Mouse (Mus musculus): ENCODE measurements at regions not wholly inside any gene's neighbourhood (a gene's known extent, or its start where the extent isn't known, plus 50 kb on each side); places are given as distances from the start of the nearest gene placed in this dataset.

DNA sequence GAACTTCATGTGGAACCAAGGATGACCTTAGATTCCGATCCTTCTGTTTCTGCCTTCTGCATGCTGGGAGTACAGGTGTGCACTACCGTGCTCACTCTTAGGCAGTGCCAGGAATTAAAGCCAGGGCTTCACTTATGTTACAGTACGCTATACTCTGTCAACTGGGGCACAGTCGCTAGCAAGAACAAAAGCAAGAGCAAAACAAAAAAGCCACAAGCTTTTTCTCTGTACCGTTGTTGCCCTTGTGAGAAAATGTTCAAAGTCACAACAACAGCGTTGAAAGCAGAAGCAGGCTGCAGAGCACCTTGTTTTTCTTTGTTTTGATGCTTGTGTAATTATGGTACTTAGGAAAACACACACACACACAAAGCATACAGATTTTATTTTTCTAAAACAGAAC lies 161.4 kb upstream of the Stt3b start:
- H3K9me3 ChIP-seq (ENCODE audit: low read length), result no peaks in the 10 kb centered on the region
- no peak overlapping the region for H3K27ac ChIP-seq (ENCODE audit: low read depth, low read length)
- H3K9ac ChIP-seq, result no peak overlapping the region
- H3K27me3 ChIP-seq (ENCODE audit: insufficient read depth, low read length), result no peaks in the 10 kb centered on the region
- DNase-seq (no peak), ATAC-seq (no peak)
- no peak overlapping the region for H3K4me3 ChIP-seq (ENCODE audit: low read depth, low read length)
- no peaks in the 10 kb centered on the region for H3K36me3 ChIP-seq (ENCODE audit: insufficient read depth)
- no peaks in the 10 kb centered on the region for H3K4me1 ChIP-seq (ENCODE audit: insufficient read depth)
- H3K4me2 ChIP-seq (ENCODE audit: low read depth), result no peak overlapping the region
- no peak for TF ChIP-seq CTCF (IDR thresholded peaks at IDR 0.05; ENCODE audit: low read depth)
- 62% methylated on average over 6 of the region's 6 CpGs for WGBS

- no peak overlapping the region for H3K9ac ChIP-seq
- no peak overlapping the region for H3K27ac ChIP-seq (ENCODE audit: low read depth, low read length)
- no peaks in the 10 kb centered on the region for H3K4me1 ChIP-seq (ENCODE audit: insufficient read depth)
- 92% methylated on average over 3 of the region's 3 CpGs for WGBS
- no peaks in the 10 kb centered on the region for H3K36me3 ChIP-seq (ENCODE audit: insufficient read depth)
- ATAC-seq (no peak), DNase-seq (no peak)
- H3K4me2 ChIP-seq (ENCODE audit: low read depth), result no peak overlapping the region
- H3K4me3 ChIP-seq (ENCODE audit: low read depth, low read length), result no peak overlapping the region
- H3K27me3 ChIP-seq (ENCODE audit: insufficient read depth, low read length), result no peaks in the 10 kb centered on the region
- no peaks in the 10 kb centered on the region for H3K9me3 ChIP-seq (ENCODE audit: low read length)
- TF ChIP-seq CTCF (IDR thresholded peaks at IDR 0.05; ENCODE audit: low read depth), result no peak
Measured at GRCm38 (mm10) chr9:115473037-115473436, 162.8 kb upstream of the Stt3b start.

- no peak overlapping the region for H3K27ac ChIP-seq (ENCODE audit: low read depth, low read length)
- H3K4me3 ChIP-seq (ENCODE audit: low read depth, low read length), result no peak overlapping the region
- no peak for ATAC-seq
- no peak for TF ChIP-seq CTCF (IDR thresholded peaks at IDR 0.05; ENCODE audit: low read depth)
- no peak overlapping the region for H3K4me2 ChIP-seq (ENCODE audit: low read depth)
- H3K4me1 ChIP-seq (ENCODE audit: insufficient read depth), result no peaks in the 10 kb centered on the region
- no peak overlapping the region for H3K9ac ChIP-seq
- no peak for DNase-seq
- no peaks in the 10 kb centered on the region for H3K36me3 ChIP-seq (ENCODE audit: insufficient read depth)
- WGBS, result 92% methylated on average over 5 of the region's 5 CpGs
- no peaks in the 10 kb centered on the region for H3K9me3 ChIP-seq (ENCODE audit: low read length)
- no peaks in the 10 kb centered on the region for H3K27me3 ChIP-seq (ENCODE audit: insufficient read depth, low read length)
Measured at GRCm38 (mm10) chr9:115473847-115474246, 163.6 kb upstream of the Stt3b start.

DNA sequence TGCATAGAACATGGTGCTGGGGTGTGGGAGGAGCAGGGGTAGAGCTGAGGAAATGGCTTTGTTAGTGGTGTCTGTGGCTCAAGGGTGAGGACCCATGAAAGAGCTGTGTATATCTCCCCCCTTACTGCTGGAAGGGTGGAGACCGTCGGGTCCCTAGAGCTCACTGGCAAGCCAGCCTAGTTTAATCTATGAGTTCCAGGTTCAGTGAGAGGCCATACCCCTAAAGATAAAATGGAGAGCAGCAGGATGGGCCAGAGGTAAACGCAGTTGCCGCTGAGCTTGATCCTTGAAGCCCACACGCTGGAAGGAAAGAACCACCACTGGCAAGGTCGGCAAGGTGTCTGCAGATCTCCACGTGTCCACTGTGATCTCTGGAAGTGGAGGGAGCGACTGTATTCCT lies 164.1 kb upstream of the Stt3b start:
- no peak for TF ChIP-seq CTCF (IDR thresholded peaks at IDR 0.05; ENCODE audit: low read depth)
- DNase-seq, result no peak
- Histone ChIP-seq H3K4me1 (ENCODE audit: insufficient read depth) (no peaks in the 10 kb centered on the region), H3K36me3 (ENCODE audit: insufficient read depth) (no peaks in the 10 kb centered on the region), H3K9ac (no peak overlapping the region), H3K27ac (ENCODE audit: low read depth, low read length) (no peak overlapping the region), H3K4me2 (ENCODE audit: low read depth) (no peak overlapping the region), H3K9me3 (ENCODE audit: low read length) (no peaks in the 10 kb centered on the region), H3K4me3 (ENCODE audit: low read depth, low read length) (no peak overlapping the region), H3K27me3 (ENCODE audit: insufficient read depth, low read length) (no peaks in the 10 kb centered on the region)
- 93% methylated on average over 8 of the region's 8 CpGs for WGBS
- no peak for ATAC-seq

DNA sequence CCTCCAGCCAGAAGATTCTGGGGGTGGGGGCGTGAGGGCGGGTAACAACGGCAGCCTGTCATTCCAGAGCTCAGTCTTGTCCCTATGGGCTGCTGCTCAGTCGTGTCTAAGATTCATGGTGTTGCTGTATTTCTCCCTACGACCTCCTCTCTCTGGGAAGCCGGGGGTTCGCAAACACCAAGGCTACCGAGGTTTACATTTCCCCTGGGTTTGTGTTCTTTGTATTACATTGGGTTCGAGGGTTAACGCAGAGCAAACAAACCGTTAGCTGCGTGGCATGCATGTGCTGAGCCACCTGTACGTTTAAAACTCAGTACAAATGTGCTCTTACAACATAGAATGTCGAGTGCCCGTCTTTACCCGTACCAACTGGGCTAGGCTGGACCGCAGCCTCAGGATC lies 166.0 kb upstream of the Stt3b start:
- Histone ChIP-seq H3K4me3 (ENCODE audit: low read depth, low read length) (no peak overlapping the region), H3K9me3 (ENCODE audit: low read length) (no peaks in the 10 kb centered on the region), H3K4me1 (ENCODE audit: insufficient read depth) (no peaks in the 10 kb centered on the region), H3K27me3 (ENCODE audit: insufficient read depth, low read length) (no peaks in the 10 kb centered on the region), H3K4me2 (ENCODE audit: low read depth) (no peak overlapping the region), H3K36me3 (ENCODE audit: insufficient read depth) (no peaks in the 10 kb centered on the region), H3K27ac (ENCODE audit: low read depth, low read length) (no peak overlapping the region), H3K9ac (no peak overlapping the region)
- ATAC-seq (no peak), DNase-seq (no peak)
- 88% methylated on average over 17 of the region's 17 CpGs for WGBS
- no peak for TF ChIP-seq CTCF (IDR thresholded peaks at IDR 0.05; ENCODE audit: low read depth)

DNA sequence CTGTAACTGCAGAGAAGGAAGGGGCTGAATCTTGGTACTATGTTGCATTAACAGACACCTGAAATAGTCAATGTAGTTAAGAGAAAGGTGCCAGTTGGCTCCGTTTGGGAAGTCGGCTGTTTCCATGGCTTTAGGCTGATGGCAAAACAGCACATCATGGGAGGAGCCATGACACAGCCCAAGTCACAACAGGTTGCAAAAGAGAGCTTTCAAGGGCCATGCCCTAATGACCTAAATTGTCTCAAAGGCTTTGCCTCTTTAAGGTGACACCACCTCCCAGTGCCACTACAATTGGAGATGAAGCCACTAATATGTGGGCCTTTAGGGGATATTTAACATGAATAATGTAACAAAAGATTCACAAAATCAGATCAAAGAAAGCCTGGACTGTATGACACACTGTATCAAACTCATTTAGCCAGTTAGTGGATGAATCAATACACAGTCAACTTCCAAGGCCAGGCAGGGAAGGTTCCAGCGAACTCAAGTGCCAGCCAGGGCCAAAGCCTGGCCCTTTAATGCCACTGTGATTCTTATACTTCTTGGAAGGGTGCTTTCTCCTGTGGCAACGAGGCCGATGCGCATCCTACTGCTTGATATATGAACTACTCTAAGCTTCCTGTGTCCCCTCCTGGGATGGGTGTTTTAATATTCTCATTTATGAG lies 167.5 kb upstream of the Stt3b start:
- H3K9ac ChIP-seq, result no peak overlapping the region

GRCm38 (mm10) chr9:115478946-115479345 lies 168.7 kb upstream of the Stt3b start:
- Histone ChIP-seq H3K27ac (ENCODE audit: low read depth, low read length) (no peak overlapping the region), H3K9ac (no peak overlapping the region), H3K36me3 (ENCODE audit: insufficient read depth) (no peaks in the 10 kb centered on the region), H3K4me2 (ENCODE audit: low read depth) (no peak overlapping the region), H3K27me3 (ENCODE audit: insufficient read depth, low read length) (no peaks in the 10 kb centered on the region), H3K4me3 (ENCODE audit: low read depth, low read length) (no peak overlapping the region), H3K4me1 (ENCODE audit: insufficient read depth) (no peaks in the 10 kb centered on the region), H3K9me3 (ENCODE audit: low read length) (no peaks in the 10 kb centered on the region)
- no peak for ATAC-seq
- no peak for TF ChIP-seq CTCF (IDR thresholded peaks at IDR 0.05; ENCODE audit: low read depth)
- DNase-seq, result no peak
- WGBS, result 73% methylated on average over 3 of the region's 3 CpGs

More for the DNA sequence above, 167.5 kb upstream of the Stt3b start:
- Histone ChIP-seq H3K4me3 (ENCODE audit: low read depth, low read length) (no peak overlapping the region), H3K9me3 (ENCODE audit: low read length) (no peaks in the 10 kb centered on the region), H3K36me3 (ENCODE audit: insufficient read depth) (no peaks in the 10 kb centered on the region), H3K27me3 (ENCODE audit: insufficient read depth, low read length) (no peaks in the 10 kb centered on the region), H3K4me1 (ENCODE audit: insufficient read depth) (no peaks in the 10 kb centered on the region), H3K27ac (ENCODE audit: low read depth, low read length) (no peak overlapping the region), H3K4me2 (ENCODE audit: low read depth) (no peak overlapping the region)
- ATAC-seq (no peak), DNase-seq (no peak)
- TF ChIP-seq CTCF (IDR thresholded peaks at IDR 0.05; ENCODE audit: low read depth), result no peak
- WGBS, result 88% methylated on average over 6 of the region's 6 CpGs
